Mouse (Mus musculus): ENCODE data around the gene Gper1.
A peak's percentile ranks its signal among the peaks of the same experiment; 100 is the strongest.

Gper1 gene

DNA sequence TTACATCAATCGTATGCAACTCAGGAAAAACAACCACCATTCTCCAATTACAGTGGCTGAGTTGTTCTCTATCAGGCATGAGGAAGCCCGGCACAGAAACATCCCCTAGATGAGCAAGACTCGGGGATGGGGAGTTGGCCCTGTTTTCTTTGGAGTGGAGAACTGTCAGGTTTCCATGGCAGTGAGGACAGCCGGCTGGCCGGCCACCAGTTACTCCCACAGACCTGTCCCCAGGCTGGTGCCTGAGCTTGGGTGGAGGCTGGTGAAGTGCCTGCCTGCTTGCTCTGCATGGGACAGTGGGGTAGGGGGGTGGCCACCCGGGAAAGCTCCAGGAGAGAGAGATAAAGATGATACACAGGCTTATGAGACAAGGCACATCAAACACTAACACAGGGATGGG lies 25.1 kb downstream of the Gper1 start:
- no peak for DNase-seq

DNA sequence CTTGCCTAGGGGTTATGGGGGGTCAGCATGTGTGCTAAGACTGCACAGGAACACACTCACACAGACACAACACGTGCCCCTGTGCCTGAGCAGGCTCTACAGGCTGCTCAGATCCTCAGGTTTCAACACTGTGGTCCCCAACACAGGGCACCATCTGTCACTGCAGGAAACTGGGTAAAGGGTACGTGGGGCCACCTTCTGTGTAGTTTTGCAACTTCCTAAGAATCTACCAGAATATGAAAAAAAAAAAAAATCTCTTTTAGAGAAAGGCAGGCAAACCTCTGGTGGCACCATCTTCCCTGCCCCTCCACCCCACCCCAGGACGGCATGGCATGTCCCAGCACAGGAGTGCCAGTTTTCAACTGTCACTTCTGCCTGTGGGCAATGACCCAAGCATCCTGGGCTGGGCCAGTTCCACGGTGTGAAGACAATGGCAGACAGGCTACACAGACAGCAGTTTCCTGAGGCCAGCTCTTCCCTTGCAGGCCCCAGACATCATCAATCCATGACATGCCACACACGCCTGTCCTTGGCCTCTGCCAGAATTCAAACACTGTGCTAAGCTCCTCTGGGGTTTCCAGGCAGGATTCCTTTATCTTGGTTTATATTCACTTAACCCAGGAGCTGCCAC lies 26.3 kb downstream of the Gper1 start:
- peak; percentile 19 to 43 for DNase-seq

DNA sequence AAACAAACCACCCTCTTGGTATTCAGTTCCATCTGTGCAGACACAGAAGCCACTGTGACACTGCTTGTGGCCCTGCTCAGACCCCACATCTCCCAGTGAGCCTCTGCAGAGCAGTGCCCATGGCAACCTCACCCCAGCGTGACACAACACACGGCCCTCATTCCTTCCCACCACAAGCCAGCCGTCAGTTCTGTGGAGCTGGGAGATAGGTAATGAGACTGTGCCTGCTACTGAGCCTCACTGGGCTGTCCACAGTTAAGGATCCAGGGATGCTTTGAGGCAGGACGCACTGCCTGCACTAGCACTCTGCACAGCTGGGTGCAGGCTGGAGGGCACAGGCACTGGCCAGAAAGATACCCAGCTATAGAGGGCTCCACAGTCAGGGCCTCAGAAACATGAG lies 27.0 kb downstream of the Gper1 start:
- DNase-seq: peak in 1 of 2 experiments; percentile 7

DNA sequence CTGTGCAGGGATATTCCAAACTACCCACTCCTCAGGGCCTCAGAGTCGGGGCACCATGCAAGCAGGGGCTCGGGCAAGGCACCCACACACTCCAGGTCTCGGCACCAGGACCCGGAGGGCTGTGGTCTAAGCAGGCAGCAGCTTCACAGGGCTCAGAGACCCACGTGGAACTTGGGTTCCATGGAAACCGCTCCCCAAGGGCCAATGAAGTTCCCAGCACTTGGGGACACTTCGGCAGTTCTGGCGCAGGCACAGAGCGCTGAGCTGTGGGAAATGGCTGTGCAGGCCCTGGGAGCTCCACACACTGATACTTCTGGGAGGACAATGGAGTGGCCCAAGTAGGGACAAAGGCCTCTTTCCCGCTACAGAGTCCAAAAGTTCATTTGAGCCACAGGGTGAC lies 30.1 kb downstream of the Gper1 start:
- no peak for DNase-seq

DNA sequence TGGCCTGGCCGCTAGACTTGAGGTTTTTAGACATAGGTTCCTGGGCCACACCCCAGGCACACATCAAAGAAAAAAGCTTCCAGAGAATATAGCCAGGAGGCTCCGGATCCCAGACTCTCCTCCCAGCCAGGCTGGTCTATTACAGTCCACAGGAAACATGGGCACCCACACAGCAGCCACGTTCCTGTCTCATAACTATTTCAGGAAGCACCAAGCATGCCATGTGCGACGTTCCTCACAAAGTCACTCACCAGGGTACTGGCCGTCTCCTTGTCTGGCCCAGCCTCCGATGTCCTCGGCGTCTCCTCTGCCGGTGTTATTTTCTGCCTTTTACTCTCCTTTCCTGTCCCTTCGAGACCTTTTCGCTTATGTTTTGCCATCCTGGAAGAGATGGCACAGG lies 32.2 kb downstream of the Gper1 start:
- DNase-seq: no peak

DNA sequence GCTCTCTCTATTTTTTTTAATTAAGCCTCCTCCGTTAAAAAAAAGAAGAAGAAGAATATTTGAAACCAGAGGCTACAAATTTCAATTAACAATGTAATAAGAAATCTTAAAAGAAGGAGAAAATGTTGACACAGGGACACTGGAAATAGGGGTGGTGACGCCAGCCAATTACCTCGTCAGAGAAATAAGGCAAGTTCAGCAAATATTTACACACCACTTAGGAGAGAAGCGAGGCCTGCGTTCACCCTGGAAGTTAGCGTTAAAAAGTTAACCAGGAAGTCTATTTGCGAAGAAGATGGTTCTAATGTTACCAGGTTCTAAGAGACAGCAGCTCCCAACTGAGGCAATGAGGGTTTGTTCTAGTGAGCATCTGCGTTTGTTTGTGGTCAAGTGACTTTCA lies 34.3 kb downstream of the Gper1 start:
- DNase-seq: no peak

DNA sequence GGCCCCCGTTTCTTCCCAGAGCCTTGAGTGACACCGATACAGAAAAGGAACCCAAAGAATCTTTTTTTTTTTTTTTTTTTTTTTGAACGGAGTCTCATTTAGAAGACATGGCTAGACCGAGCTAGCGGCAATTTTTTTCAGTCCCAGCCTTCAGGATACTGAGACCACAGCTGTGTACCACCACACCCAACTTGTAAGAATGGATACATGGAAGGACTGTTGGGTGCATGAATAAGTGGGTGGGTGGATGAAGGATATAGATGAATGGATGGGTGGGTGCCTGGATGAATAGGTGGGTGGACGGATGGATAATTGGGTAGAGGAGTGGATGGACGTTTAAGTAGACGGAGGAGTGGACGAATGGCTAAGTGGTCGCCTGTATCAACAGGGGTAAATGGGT lies 37.0 kb downstream of the Gper1 start:
- DNase-seq: no peak

DNA sequence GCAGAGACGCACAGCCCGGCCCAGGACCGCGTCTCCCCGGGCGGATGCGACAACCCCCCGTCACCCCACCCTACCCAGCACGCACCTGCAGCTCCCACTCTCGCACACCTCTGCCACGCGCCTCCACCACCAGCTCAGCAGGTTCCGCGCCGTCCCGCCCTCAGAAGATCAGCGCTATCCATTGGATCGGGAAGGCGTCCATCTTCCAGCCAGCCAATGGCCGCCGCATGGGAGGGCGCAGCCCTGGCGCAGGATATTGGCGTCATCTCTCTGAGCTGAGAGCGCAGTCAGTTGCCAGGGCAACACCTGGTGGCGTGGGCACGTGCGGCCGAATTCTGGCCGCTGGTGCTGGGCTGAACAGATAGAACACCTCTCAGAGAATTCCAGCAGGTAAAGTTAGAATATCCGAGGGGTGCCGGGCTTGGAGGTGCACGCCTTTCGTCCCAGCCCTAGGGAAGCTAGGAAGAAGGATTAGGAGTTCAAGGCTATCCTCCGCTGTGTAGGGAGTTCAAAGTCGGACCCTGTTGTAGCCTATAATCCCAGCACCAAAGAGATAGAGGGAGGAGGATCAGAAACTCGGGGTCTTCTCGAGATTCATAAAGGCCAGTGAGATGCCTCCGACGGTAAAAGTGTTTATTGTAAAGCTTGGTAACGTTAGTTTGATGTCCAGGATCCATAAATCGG lies 37.6 kb downstream of the Gper1 start, which contains the start of gene 3110082I17Rik:
3110082I17Rik (minus strand) TSS at position 144 of the 684 bp plus-strand sequence.
- peak; percentile 94 to 98 for DNase-seq

DNA sequence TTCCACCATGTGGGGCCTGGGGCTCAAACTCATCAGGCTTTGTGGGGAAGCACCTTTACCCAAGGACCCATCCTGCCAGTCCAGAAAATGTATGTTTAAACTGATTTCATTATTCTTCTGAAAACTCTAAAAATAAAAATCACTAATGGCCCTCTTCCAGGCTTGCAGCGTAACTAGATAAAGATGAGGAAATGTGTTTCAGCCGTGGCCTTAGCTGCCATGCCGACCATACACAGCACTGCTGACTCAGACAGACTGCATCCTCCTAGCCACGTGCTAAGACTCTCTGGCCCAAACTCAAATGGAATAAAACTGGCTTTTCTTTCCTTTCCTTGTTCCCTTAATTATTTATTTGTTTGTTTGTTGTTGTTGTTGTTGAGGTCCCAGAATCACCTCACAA lies 41.9 kb downstream of the Gper1 start:
- DNase-seq: no peak

DNA sequence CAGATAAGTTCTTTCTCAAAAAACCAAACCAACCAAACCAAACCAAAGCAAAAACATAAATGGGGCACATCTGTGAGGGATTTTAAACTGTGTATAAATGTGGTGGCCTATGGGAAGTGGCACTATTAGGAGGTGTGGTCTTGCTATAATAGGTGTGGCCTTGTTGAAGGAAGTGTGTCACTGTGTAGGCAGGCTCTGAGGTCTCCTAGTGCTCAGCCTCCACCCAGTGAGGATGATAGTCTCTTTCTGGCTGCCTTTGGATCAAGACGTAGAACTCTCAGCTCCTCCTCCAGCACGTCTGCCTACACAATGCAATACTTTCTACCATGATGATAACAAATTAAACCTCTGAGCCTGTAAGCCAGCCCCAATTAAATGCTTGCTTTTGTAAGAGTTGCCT lies 43.4 kb downstream of the Gper1 start:
- no peak for DNase-seq

DNA sequence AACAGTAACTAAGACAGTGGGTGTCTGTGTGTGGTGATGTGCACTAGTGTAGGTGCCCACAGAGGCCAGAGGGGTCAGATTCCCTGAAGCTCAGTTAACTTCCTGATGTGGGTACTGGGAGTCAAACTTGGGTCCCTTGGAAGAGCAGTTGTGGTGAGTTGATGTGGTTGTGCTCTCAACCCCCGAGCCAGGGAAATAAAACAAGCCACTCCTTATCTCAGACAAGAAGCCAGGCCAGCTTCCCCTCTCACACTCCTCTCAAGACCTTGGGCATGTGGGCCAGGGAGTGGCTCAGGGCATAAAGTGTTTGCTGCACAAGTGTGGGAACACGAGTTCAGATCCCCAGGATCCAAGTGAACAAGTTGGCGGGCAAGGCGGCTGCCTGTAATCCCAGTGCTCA lies 43.9 kb downstream of the Gper1 start:
- DNase-seq: no peak

DNA sequence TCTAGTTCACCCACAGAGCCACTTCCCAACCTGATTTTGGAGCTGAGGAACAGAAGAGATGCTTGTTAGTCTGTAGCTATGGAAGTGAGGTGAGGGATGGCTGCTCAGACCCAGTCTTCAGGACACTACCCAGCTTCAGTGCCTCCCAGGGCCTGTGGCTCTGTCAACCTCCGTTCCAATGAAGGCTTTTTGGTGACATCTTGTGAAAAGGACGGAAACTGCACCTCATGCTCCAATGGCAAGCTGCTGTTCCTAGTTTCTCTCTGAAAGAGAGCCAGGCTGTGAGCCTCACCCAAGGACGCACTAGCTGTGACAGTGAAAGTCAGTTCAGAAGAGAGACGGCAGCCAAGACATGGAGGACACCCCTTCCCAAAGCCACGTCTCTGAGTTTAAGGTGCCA lies 45.0 kb downstream of the Gper1 start:
- DNase-seq: no peak

DNA sequence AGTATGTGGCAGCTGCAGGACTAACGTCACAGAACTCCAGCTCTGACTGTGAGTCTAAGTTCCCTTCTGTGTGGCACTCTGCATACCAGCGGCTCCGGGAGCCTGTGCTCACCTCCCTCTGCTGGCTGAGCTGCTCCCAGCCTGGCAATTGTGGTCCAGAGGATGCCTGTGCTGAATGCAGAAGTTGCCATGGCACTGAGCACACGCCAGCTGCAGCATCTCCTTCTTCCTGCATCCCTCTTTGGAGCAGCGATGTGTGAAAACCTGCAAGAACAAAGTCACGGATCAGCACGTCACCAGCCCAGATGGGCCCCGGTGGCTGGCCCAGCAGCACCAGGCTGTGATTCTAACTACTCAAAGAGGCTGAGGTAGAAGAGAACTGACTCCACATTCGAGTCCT lies 51.8 kb downstream of the Gper1 start:
- no peak for DNase-seq

Data from spleen, adult 18-20 months (tissue).